Mouse (Mus musculus): ENCODE data around the gene Tmem82. TPM values are rescaled to one million over a fixed set of nuclear protein-coding genes. Genes with fewer than 3 reads are reported as not detected.

The Tmem82 gene
- polyA plus RNA-seq, 1 experiment from 2014 or later = not detected

GRCm38 (mm10) chr4:141645988-141646387 is 27.6 kb upstream of the Tmem82 start:
- Histone ChIP-seq H3K4me2 (ENCODE audit: low read length) (no peak overlapping the region), H3K9me3 (replicated peaks; ENCODE audit: control insufficient read depth, low read length) (no peaks in the 10 kb centered on the region), H3K4me1 (ENCODE audit: control insufficient read depth, insufficient read depth, low read length) (0 out of 2 replicates have a peak, but pooled peaks cover 6% of the 10 kb centered on the region), H3K27me3 (replicated peaks; ENCODE audit: control insufficient read depth, insufficient read depth, low read length) (no peaks in the 10 kb centered on the region), H3K4me3 (ENCODE audit: low read depth, low read length) (no peak overlapping the region), H3K9ac (ENCODE audit: low read length) (no peak overlapping the region), H3K27ac (ENCODE audit: low read depth, low read length) (no peak overlapping the region), H3K36me3 (ENCODE audit: control insufficient read depth, insufficient read depth, low read length) (peaks cover 15% of the 10 kb centered on the region)
- no peak for ATAC-seq
- DNase-seq (ENCODE audit: low spot score) = no peak
- 95% methylated on average over 8 of the region's 8 CpGs for WGBS

GRCm38 (mm10) chr4:141643118-141643855 is 24.9 kb upstream of the Tmem82 start:
- Histone ChIP-seq H3K4me3 (ENCODE audit: low read depth, low read length) (no peak overlapping the region), H3K4me1 (ENCODE audit: control insufficient read depth, insufficient read depth, low read length) (0 out of 2 replicates have a peak, but pooled peaks cover 6% of the 10 kb centered on the region), H3K4me2 (ENCODE audit: low read length) (no peak overlapping the region), H3K27ac (ENCODE audit: low read depth, low read length) (peak overlapping the region; percentile 78; the same call in 1 of the 2 replicates), H3K27me3 (replicated peaks; ENCODE audit: control insufficient read depth, insufficient read depth, low read length) (no peaks in the 10 kb centered on the region), H3K9me3 (replicated peaks; ENCODE audit: control insufficient read depth, low read length) (no peaks in the 10 kb centered on the region), H3K36me3 (ENCODE audit: control insufficient read depth, insufficient read depth, low read length) (peaks cover 37% of the 10 kb centered on the region), H3K9ac (ENCODE audit: low read length) (peak overlapping the region; percentile 25)
- ATAC-seq = peak; percentile 81
- DNase-seq (ENCODE audit: low spot score) = peak; percentile 74
- WGBS = 37% methylated on average over 7 of the region's 7 CpGs

DNA sequence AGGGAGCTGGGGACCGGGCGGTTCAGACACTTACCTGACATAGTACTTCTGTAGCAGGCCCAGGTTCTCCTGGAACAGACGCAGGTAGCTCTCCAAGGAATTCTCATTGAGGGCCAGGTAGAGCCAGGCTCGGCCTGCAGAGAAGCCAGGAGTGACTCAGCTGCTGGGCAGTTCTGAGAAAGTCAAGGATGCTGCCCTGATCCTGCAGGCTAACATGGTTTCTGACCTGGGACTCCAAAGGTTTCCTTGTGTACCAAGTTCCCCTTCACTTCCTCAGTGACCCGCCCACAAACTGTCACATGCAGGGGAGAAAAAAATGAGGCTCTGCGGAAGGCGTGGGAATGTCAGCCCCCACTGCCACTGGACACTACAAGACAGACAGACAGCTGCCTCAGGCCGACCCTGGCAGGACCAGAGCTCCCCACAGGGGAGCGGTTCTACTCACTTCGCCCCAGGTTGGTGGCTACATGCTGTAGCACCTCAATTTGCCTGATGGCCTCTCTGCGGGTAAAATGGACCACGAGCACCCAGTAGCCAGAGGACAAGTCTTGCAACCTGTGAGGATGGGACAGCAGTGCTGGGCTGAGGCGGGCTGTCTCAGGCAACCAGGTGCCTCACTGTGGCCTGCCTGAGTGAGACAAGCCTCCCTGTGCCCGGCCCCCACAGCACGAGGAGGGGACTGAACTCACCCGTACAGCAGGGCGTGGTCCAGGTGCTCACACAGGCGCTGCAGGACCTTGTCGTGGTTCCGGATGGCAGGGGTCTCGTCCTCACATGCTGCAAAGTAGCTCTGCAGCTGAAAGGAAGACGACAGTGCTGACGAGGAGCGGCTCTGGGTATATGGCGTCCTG is 23.8 kb upstream of the Tmem82 start:
- ATAC-seq = no peak
- no peak overlapping the region for H3K9ac ChIP-seq (ENCODE audit: low read length)
- no peak overlapping the region for H3K4me3 ChIP-seq (ENCODE audit: low read depth, low read length)
- no peaks in the 10 kb centered on the region for H3K27me3 ChIP-seq (replicated peaks; ENCODE audit: control insufficient read depth, insufficient read depth, low read length)
- 91% methylated on average over 25 of the region's 25 CpGs for WGBS
- no peak for DNase-seq (ENCODE audit: low spot score)
- H3K4me1 ChIP-seq (ENCODE audit: control insufficient read depth, insufficient read depth, low read length) = 0 out of 2 replicates have a peak, but pooled peaks cover 6% of the 10 kb centered on the region
- peaks cover 46% of the 10 kb centered on the region for H3K36me3 ChIP-seq (ENCODE audit: control insufficient read depth, insufficient read depth, low read length)
- no peak overlapping the region for H3K27ac ChIP-seq (ENCODE audit: low read depth, low read length)
- H3K4me2 ChIP-seq (ENCODE audit: low read length) = no peak overlapping the region
- no peaks in the 10 kb centered on the region for H3K9me3 ChIP-seq (replicated peaks; ENCODE audit: control insufficient read depth, low read length)

- no peak overlapping the region for H3K4me3 ChIP-seq (ENCODE audit: low read depth, low read length)
- ATAC-seq (no peak), DNase-seq (ENCODE audit: low spot score) (no peak)
- peaks cover 54% of the 10 kb centered on the region for H3K36me3 ChIP-seq (ENCODE audit: control insufficient read depth, insufficient read depth, low read length)
- no peak overlapping the region for H3K9ac ChIP-seq (ENCODE audit: low read length)
- 96% methylated on average over 7 of the region's 7 CpGs for WGBS
- no peak overlapping the region for H3K4me2 ChIP-seq (ENCODE audit: low read length)
- 0 out of 2 replicates have a peak, but pooled peaks cover 6% of the 10 kb centered on the region for H3K4me1 ChIP-seq (ENCODE audit: control insufficient read depth, insufficient read depth, low read length)
- no peaks in the 10 kb centered on the region for H3K27me3 ChIP-seq (replicated peaks; ENCODE audit: control insufficient read depth, insufficient read depth, low read length)
- H3K27ac ChIP-seq (ENCODE audit: low read depth, low read length) = no peak overlapping the region
- no peaks in the 10 kb centered on the region for H3K9me3 ChIP-seq (replicated peaks; ENCODE audit: control insufficient read depth, low read length)
Measured at GRCm38 (mm10) chr4:141641353-141641771, 22.9 kb upstream of the Tmem82 start.

GRCm38 (mm10) chr4:141639474-141639873 is 21.0 kb upstream of the Tmem82 start:
- no peak overlapping the region for H3K9ac ChIP-seq (ENCODE audit: low read length)
- 0 out of 2 replicates have a peak, but pooled peaks cover 6% of the 10 kb centered on the region for H3K4me1 ChIP-seq (ENCODE audit: control insufficient read depth, insufficient read depth, low read length)
- H3K27ac ChIP-seq (ENCODE audit: low read depth, low read length) = no peak overlapping the region
- DNase-seq (ENCODE audit: low spot score) = no peak
- H3K27me3 ChIP-seq (replicated peaks; ENCODE audit: control insufficient read depth, insufficient read depth, low read length) = no peaks in the 10 kb centered on the region
- no peak for ATAC-seq
- no peak overlapping the region for H3K4me2 ChIP-seq (ENCODE audit: low read length)
- H3K9me3 ChIP-seq (replicated peaks; ENCODE audit: control insufficient read depth, low read length) = no peaks in the 10 kb centered on the region
- H3K36me3 ChIP-seq (ENCODE audit: control insufficient read depth, insufficient read depth, low read length) = peaks cover 61% of the 10 kb centered on the region
- H3K4me3 ChIP-seq (ENCODE audit: low read depth, low read length) = no peak overlapping the region
- WGBS = 62% methylated on average over 11 of the region's 11 CpGs

DNA sequence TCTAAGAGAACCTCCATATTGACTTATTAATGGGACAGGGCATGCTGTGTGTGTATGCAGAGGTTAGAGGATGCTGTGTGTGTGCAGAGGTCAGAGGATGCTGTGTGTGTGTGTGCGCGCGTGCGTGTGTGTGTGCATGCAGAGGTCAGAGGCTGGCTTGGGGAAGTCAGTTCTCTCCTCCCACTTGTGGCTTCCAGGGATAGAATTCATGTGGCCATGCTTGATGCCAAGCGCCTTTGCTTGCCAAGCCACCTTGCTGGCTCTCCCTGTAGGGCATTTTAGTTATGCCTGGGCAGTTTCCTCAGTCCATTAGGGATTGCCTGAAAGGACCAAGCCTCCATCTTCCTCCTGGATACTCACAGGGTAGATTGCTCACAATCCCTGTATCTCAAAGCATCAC is 18.3 kb upstream of the Tmem82 start:
- Histone ChIP-seq H3K36me3 (ENCODE audit: control insufficient read depth, insufficient read depth, low read length) (peaks cover 81% of the 10 kb centered on the region), H3K4me1 (ENCODE audit: control insufficient read depth, insufficient read depth, low read length) (no peaks in the 10 kb centered on the region), H3K9ac (ENCODE audit: low read length) (no peak overlapping the region), H3K9me3 (replicated peaks; ENCODE audit: control insufficient read depth, low read length) (no peaks in the 10 kb centered on the region), H3K27me3 (replicated peaks; ENCODE audit: control insufficient read depth, insufficient read depth, low read length) (no peaks in the 10 kb centered on the region), H3K4me2 (ENCODE audit: low read length) (no peak overlapping the region), H3K27ac (ENCODE audit: low read depth, low read length) (no peak overlapping the region), H3K4me3 (ENCODE audit: low read depth, low read length) (no peak overlapping the region)
- 98% methylated on average over 5 of the region's 5 CpGs for WGBS
- DNase-seq (ENCODE audit: low spot score) (no peak), ATAC-seq (no peak)

- no peak for ATAC-seq
- WGBS = 91% methylated on average over 9 of the region's 9 CpGs
- Histone ChIP-seq H3K4me2 (ENCODE audit: low read length) (no peak overlapping the region), H3K36me3 (ENCODE audit: control insufficient read depth, insufficient read depth, low read length) (peaks cover 81% of the 10 kb centered on the region), H3K9me3 (replicated peaks; ENCODE audit: control insufficient read depth, low read length) (no peaks in the 10 kb centered on the region), H3K27me3 (replicated peaks; ENCODE audit: control insufficient read depth, insufficient read depth, low read length) (no peaks in the 10 kb centered on the region), H3K4me1 (ENCODE audit: control insufficient read depth, insufficient read depth, low read length) (no peaks in the 10 kb centered on the region), H3K27ac (ENCODE audit: low read depth, low read length) (no peak overlapping the region), H3K9ac (ENCODE audit: low read length) (no peak overlapping the region), H3K4me3 (ENCODE audit: low read depth, low read length) (no peak overlapping the region)
- DNase-seq (ENCODE audit: low spot score) = no peak
Measured at GRCm38 (mm10) chr4:141635991-141636390, 17.6 kb upstream of the Tmem82 start.

DNA sequence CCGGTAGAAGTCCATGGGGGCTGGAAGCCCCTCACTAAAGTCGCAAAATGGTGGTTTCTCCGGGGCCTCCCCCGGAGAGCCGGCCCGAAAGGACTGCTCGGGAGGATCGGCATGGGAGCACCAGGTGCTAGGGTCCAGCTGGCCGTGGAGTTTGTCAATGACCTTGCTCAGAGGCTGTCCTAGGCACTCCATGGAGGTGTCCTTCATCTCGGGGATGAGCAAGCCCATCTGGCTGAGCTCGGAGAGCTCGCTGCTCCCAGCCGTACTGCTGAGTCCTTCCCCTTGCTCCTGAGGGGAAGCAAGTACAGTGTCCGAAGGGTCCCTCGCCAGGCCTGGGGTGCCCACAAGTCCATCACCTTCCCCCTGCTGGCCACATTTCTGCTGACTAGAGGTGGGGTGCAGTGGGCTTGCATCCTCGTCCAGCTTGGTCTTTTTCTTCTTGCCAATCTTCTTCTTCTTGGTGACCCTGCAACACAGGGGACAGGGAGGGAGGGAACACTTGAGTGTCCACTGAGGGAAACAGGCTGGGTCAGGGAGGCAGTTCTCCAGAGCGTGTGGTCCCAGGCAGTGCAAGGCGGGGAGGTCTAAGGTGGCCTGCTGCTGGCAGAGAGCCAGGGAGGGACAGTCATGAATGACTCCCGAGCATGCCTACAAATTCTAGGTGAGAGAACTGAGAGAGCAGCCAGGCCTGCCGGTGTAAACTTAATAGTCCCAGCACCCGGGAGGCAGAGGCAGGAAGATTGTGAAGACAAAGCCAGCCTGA is 13.9 kb upstream of the Tmem82 start:
- no peaks in the 10 kb centered on the region for H3K9me3 ChIP-seq (replicated peaks; ENCODE audit: control insufficient read depth, low read length)
- H3K4me3 ChIP-seq (ENCODE audit: low read depth, low read length) = no peak overlapping the region
- no peak overlapping the region for H3K9ac ChIP-seq (ENCODE audit: low read length)
- DNase-seq (ENCODE audit: low spot score) (no peak), ATAC-seq (no peak)
- H3K36me3 ChIP-seq (ENCODE audit: control insufficient read depth, insufficient read depth, low read length) = peaks cover 88% of the 10 kb centered on the region
- H3K4me1 ChIP-seq (ENCODE audit: control insufficient read depth, insufficient read depth, low read length) = no peaks in the 10 kb centered on the region
- WGBS = 92% methylated on average over 21 of the region's 21 CpGs
- H3K4me2 ChIP-seq (ENCODE audit: low read length) = no peak overlapping the region
- no peak overlapping the region for H3K27ac ChIP-seq (ENCODE audit: low read depth, low read length)
- H3K27me3 ChIP-seq (replicated peaks; ENCODE audit: control insufficient read depth, insufficient read depth, low read length) = no peaks in the 10 kb centered on the region
